Mouse (Mus musculus): ENCODE measurements around the gene Enpp6.

Enpp6 gene

GRCm38 (mm10) chr8:46986386-46987140, at the start of gene Enpp6:
TSS of gene Enpp6 (plus strand) at chr8:46986887.
- peak; percentile 16 for DNase-seq (ENCODE audit: low spot score)

GRCm38 (mm10) chr8:46938218-46938617, 48.5 kb upstream of the Enpp6 start:
- no peak for DNase-seq (ENCODE audit: low spot score)

GRCm38 (mm10) chr8:46941295-46941694, 45.4 kb upstream of the Enpp6 start:
- DNase-seq (ENCODE audit: low spot score) = peak; percentile 18

- no peak for DNase-seq (ENCODE audit: low spot score)
Observed at GRCm38 (mm10) chr8:46941731-46942650, 44.7 kb upstream of the Enpp6 start.

- DNase-seq (ENCODE audit: low spot score) = no peak
Observed at GRCm38 (mm10) chr8:46942651-46943024, 44.0 kb upstream of the Enpp6 start.

- DNase-seq (ENCODE audit: low spot score) = no peak
Observed at GRCm38 (mm10) chr8:46943337-46943736, 43.4 kb upstream of the Enpp6 start.

GRCm38 (mm10) chr8:46946181-46946580, 40.5 kb upstream of the Enpp6 start:
- peak; percentile 28 for DNase-seq (ENCODE audit: low spot score)

- DNase-seq (ENCODE audit: low spot score) = no peak
Observed at GRCm38 (mm10) chr8:46948091-46948757, 38.5 kb upstream of the Enpp6 start.

- DNase-seq (ENCODE audit: low spot score) = peak; percentile 84
Observed at GRCm38 (mm10) chr8:46953472-46953871, 33.2 kb upstream of the Enpp6 start.

GRCm38 (mm10) chr8:46962630-46963427, 23.9 kb upstream of the Enpp6 start:
- no peak for DNase-seq (ENCODE audit: low spot score)

GRCm38 (mm10) chr8:46963619-46964145, 23.0 kb upstream of the Enpp6 start:
- no peak for DNase-seq (ENCODE audit: low spot score)

GRCm38 (mm10) chr8:46965812-46966211, 20.9 kb upstream of the Enpp6 start:
- DNase-seq (ENCODE audit: low spot score) = no peak

- no peak for DNase-seq (ENCODE audit: low spot score)
Observed at GRCm38 (mm10) chr8:46968721-46969120, 18.0 kb upstream of the Enpp6 start.

GRCm38 (mm10) chr8:46969386-46969785, 17.3 kb upstream of the Enpp6 start:
- DNase-seq (ENCODE audit: low spot score) = peak; percentile 41

GRCm38 (mm10) chr8:46977376-46977775, 9.3 kb upstream of the Enpp6 start:
- DNase-seq (ENCODE audit: low spot score) = no peak

- no peak for DNase-seq (ENCODE audit: low spot score)
Observed at GRCm38 (mm10) chr8:46982166-46982565, 4.5 kb upstream of the Enpp6 start.

- no peak for DNase-seq (ENCODE audit: low spot score)
Observed at GRCm38 (mm10) chr8:46982770-46983169, 3.9 kb upstream of the Enpp6 start.

GRCm38 (mm10) chr8:46984647-46985046, 2.0 kb upstream of the Enpp6 start:
- no peak for DNase-seq (ENCODE audit: low spot score)

- DNase-seq (ENCODE audit: low spot score) = peak; percentile 83
Observed at GRCm38 (mm10) chr8:46988366-46988765, 1.7 kb downstream of the Enpp6 start.

- DNase-seq (ENCODE audit: low spot score) = no peak
Observed at GRCm38 (mm10) chr8:46991081-46991480, 4.4 kb downstream of the Enpp6 start.

GRCm38 (mm10) chr8:46992579-46992978, 5.9 kb downstream of the Enpp6 start:
- DNase-seq (ENCODE audit: low spot score) = no peak

Measured in adipocyte (in vitro differentiated cells).